Mouse (Mus musculus): ENCODE measurements around the gene 1700013F07Rik.

The 1700013F07Rik gene

Small RNA genes within 50 kb of the gene (microRNA-seq; reads per million reads assigned to microRNA genes)
- 0 reads per million in 2 experiments for gene Gm22860
